Mouse (Mus musculus) liver, embryonic 16.5 days (tissue): Measurements from ENCODE around the gene Pptc7. TPM values are rescaled to one million over a fixed set of nuclear protein-coding genes. Genes with fewer than 3 reads are reported as not detected.

Source experiments
- ATAC-seq: fragments of 200-750 bp; cut with Nextera tagmentation; 2 replicates; pipeline ENCODE4 v1.8.0; 2017; ENCODE audit warnings: low read depth, mild to moderate bottlenecking, moderate number of reproducible peaks, moderate library complexity
- H3K27ac ChIP-seq: fragments of 300-500 bp; sonication (generic); 2 replicates; pipeline ENCODE4 v1.5.1; 2014; ENCODE audit warnings: mild to moderate bottlenecking, low read length
- H3K27me3 ChIP-seq: fragments of 300-500 bp; sonication (generic); 2 replicates; pipeline ENCODE4 v1.6.1; 2014; ENCODE audit warnings: low read depth, low read length, mixed read lengths; ENCODE audit not compliant: control insufficient read depth, insufficient read depth
- H3K36me3 ChIP-seq: fragments of 300-500 bp; sonication (generic); 2 replicates; pipeline ENCODE4 v1.6.1; 2014; ENCODE audit warnings: mild to moderate bottlenecking; ENCODE audit not compliant: control insufficient read depth, insufficient read depth
- H3K4me1 ChIP-seq: fragments of 300-500 bp; sonication (generic); 2 replicates; pipeline ENCODE4 v1.6.1; 2014; ENCODE audit warnings: low read depth, low read length, mixed read lengths; ENCODE audit not compliant: control insufficient read depth
- H3K4me2 ChIP-seq: fragments of 300-500 bp; sonication (generic); 2 replicates; pipeline ENCODE4 v1.6.1; 2014; ENCODE audit warnings: low read depth, low read length, mixed read lengths
- H3K4me3 ChIP-seq: fragments of 300-500 bp; sonication (generic); 2 replicates; pipeline ENCODE4 v1.5.1; 2014; ENCODE audit warnings: low read depth, mild to moderate bottlenecking, low read length
- H3K9ac ChIP-seq: fragments of 300-500 bp; sonication (generic); 2 replicates; pipeline ENCODE4 v1.6.1; 2014; ENCODE audit warnings: low read depth, low read length
- H3K9me3 ChIP-seq: fragments of 300-500 bp; sonication (generic); replicated peaks from 2 replicates; pipeline ENCODE4 v1.6.1; 2016; ENCODE audit warnings: low read length; ENCODE audit not compliant: control insufficient read depth
- WGBS: fragments of 180-500 bp; shearing (Covaris S2); extraction: QIAGEN DNeasy Blood & Tissue Kit; methylation state at CpG from one replicate; pipeline ENCODE4 v1.1.7; 2014; ENCODE audit not compliant: insufficient replicate concordance; 5-methylcytosine and 5-hydroxymethylcytosine counted together
- polyA plus RNA-seq: library from polyadenylated mRNA; unstranded; fragments of >200 nt; fragmentation: Nextera tagmentation; extraction: Ambion mirVana; gene quantifications from 2 replicates; pipeline ENCODE4 v1.2.1, GENCODE M21; 2015

Pptc7 gene
- polyA plus RNA-seq, 1 experiment from 2014 or later = 4.1 TPM

DNA sequence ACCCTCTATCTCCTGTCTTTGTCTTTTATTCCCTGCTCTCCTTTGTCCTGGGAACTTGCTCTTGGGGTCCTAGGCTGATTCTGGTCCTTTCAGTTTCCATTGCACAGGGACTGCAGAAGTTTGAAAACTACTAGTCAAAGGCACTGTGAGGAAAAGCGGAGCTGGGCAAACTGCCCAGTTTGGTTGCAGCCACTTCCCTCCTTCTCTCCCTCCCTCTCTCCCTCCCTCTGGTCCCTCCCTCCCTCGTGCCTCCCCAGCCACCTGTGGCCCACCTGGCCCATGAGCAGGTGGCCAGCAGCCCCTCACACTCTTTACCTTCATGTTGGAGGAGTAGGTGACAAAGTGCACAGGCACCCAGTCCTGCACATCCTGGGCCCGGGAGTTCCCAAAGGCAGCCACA lies 39.0 kb upstream of the Pptc7 start:
- Histone ChIP-seq H3K9me3 (no peaks in the 10 kb centered on the region), H3K4me2 (no peak overlapping the region), H3K4me3 (no peak overlapping the region), H3K9ac (no peak overlapping the region), H3K36me3 (no peaks in the 10 kb centered on the region), H3K27ac (no peak overlapping the region), H3K4me1 (no peaks in the 10 kb centered on the region), H3K27me3 (no peaks in the 10 kb centered on the region)
- WGBS = 55% methylated on average over 3 of the region's 3 CpGs
- ATAC-seq = no peak

DNA sequence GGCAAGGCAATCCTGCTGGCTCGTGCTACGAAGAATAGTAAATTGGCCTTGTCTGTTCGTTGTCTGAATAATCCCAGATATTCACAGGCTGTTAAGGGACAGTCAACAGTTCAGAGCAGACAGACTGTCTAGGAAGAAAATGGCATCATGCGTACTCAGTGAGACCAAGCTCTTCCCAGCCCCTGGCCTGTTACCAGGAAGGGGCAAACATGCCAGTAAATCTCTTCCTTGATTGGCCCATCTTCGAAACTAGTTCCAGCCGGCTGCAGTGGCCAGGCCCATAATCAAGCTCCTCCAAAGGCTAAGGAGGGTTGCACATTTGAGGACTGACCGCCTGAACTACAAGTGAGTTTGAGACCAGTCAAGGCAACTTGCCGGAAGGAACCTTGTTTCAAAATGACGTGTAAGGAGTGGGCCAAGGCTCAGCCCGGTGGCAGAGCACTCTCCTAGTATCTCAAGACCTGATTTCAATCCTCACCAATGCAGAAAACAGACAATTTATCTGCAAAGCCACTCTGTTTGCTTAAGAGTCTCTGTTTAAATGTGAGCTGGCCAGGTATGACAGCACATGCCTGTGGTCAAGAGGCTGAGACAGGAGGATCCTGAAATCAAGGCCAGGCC lies 37.5 kb upstream of the Pptc7 start:
- H3K27me3 ChIP-seq = no peaks in the 10 kb centered on the region
- WGBS = 69% methylated on average over 10 of the region's 10 CpGs
- no peak overlapping the region for H3K4me3 ChIP-seq
- H3K9me3 ChIP-seq = no peaks in the 10 kb centered on the region
- ATAC-seq = no peak
- no peaks in the 10 kb centered on the region for H3K36me3 ChIP-seq
- no peak overlapping the region for H3K9ac ChIP-seq
- H3K4me1 ChIP-seq = no peaks in the 10 kb centered on the region
- no peak overlapping the region for H3K4me2 ChIP-seq
- no peak overlapping the region for H3K27ac ChIP-seq

- no peaks in the 10 kb centered on the region for H3K36me3 ChIP-seq
- H3K9me3 ChIP-seq = no peaks in the 10 kb centered on the region
- H3K27ac ChIP-seq = no peak overlapping the region
- no peaks in the 10 kb centered on the region for H3K27me3 ChIP-seq
- ATAC-seq = no peak
- H3K4me3 ChIP-seq = no peak overlapping the region
- H3K4me1 ChIP-seq = no peaks in the 10 kb centered on the region
- H3K4me2 ChIP-seq = no peak overlapping the region
- WGBS = 80% methylated on average over 11 of the region's 11 CpGs
- no peak overlapping the region for H3K9ac ChIP-seq
These were observed 36.6 kb upstream of the Pptc7 start for GRCm38 (mm10) chr5:122247529-122247928.

DNA sequence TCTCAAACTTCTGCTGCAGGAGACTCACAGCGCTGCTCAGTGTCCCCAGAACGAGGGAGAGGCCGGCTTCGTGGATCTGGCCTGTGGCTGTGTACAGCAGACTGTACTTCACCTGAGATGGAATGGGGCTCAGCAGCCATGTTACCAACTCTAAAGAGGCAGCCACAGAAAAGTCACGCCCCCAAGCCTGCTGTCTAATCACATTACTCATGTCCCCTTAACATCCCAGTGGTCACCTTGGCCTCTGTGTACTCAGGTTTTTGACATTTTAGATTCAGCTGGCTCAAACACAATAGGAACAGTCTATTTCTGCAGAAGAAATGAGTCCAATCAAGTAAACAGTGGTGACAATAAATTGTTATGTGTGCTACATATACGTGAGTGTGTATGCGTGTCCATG lies 36.2 kb upstream of the Pptc7 start:
- no peak for ATAC-seq
- H3K4me1 ChIP-seq = no peaks in the 10 kb centered on the region
- H3K4me3 ChIP-seq = no peak overlapping the region
- no peak overlapping the region for H3K9ac ChIP-seq
- WGBS = 81% methylated on average over 7 of the region's 7 CpGs
- no peak overlapping the region for H3K4me2 ChIP-seq
- no peaks in the 10 kb centered on the region for H3K9me3 ChIP-seq
- no peak overlapping the region for H3K27ac ChIP-seq
- H3K36me3 ChIP-seq = no peaks in the 10 kb centered on the region
- H3K27me3 ChIP-seq = no peaks in the 10 kb centered on the region

DNA sequence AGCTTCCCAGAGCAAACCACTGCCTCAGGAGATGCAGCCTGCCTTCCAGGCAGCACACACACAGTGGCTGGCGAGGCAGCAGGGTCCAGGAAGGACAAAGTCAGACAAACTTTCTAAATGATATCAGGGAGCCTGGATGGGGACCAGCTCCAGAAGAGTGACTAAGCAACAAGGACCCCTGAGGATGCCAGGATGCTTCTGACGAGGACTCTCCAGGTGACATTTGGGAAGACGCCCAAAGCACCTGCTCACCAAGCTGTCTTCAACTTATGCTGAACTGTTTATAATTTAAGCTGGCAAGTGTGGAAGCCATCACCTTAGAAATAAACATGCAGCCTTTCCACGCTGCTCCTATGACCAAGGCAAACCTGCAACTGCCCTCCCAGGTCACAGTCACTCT lies 34.9 kb upstream of the Pptc7 start:
- Histone ChIP-seq H3K9me3 (no peaks in the 10 kb centered on the region), H3K4me1 (no peaks in the 10 kb centered on the region), H3K9ac (no peak overlapping the region), H3K27me3 (no peaks in the 10 kb centered on the region), H3K4me2 (no peak overlapping the region), H3K27ac (no peak overlapping the region), H3K4me3 (no peak overlapping the region), H3K36me3 (no peaks in the 10 kb centered on the region)
- 60% methylated on average over 4 of the region's 4 CpGs for WGBS
- no peak for ATAC-seq

DNA sequence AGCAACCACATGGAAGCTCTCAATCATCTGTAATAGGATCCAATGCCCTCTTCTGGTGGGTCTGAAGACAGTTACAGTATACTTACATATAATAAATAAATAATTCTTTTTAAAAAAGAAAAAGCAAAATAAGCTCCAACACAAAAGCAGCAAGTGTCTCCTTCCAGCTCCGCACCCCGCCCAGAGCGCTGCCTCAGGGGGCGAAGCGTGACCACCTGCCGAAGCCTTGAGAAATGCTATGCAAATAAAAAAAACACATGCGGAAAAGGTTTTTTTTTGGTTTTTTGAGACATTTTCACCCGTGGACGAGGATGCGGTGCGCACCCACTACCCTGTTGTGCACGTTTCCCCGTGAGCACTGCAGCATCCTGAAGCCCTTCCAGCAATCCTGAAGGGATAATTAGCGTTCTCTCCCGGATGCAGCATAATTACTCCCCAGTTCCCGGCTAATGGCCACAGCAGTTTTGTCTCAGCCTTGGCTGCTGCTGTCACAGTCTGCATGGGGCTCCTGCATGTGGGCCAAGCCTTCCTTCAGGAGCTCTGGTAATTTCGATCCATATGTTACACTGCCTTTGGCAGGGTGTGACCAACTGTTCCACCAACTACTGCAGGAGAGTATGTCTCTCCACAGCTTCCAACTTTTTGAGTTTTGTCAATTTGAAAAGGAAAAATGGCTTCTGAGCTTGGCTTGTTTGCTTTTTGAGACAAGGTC lies 32.1 kb upstream of the Pptc7 start:
- no peak overlapping the region for H3K9ac ChIP-seq
- 81% methylated on average over 17 of the region's 17 CpGs for WGBS
- ATAC-seq = no peak

DNA sequence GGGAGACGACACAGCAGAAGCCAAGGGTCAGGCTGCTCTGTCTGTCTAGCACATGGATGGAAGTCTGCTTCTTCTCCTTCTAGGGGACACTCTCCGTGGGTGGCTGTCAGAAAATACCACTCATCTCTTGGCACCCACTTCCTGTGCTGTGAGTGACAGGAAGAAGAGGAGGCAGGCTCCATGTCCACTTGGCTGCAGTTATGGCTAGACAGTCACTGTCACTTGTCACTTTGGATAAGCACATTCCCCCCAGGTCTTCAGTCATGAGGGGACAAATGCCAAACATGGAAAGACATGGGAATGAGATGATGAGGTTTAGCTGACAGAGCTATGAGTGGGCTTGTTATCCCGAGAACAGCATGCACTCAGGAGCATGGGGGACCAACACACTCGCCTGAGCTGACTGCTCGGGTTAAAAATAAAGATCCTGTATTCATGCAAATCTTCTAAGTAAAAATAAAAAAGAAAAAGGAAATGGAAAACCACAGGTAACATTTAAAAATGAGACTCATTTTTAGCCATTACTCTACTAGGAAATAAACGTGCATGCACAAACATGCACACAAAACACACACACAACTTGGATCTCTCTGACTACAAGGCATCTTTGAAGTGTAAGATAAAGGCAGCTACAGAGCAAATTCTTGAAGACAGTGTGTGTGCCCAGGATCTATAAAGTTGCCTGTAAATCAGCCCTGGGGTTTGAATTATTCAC lies 26.0 kb upstream of the Pptc7 start:
- WGBS = 43% methylated on average over 6 of the region's 6 CpGs

More for the DNA sequence above, 32.1 kb upstream of the Pptc7 start:
- Histone ChIP-seq H3K27me3 (no peaks in the 10 kb centered on the region), H3K4me2 (no peak overlapping the region), H3K27ac (no peak overlapping the region), H3K9me3 (no peaks in the 10 kb centered on the region), H3K4me3 (no peak overlapping the region), H3K4me1 (no peaks in the 10 kb centered on the region), H3K36me3 (no peaks in the 10 kb centered on the region)

DNA sequence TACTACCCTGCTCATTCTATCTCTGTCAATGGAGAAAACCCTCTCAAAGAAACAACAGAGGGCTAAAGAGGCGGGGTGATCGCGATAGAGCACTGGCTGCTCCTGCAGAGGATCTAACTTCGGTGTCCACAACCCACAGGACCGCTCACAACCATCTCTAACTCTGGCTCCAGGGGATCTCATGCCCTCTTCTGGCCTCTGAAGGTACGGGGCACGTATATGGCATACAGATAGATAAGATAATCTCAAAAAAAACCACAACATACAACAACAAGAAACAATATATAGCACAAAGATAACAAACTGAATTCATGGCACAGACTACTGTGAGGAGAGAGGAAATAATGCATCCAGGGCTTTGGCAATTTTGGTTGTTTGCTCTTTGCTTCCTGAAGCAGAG lies 22.1 kb upstream of the Pptc7 start:
- 21% methylated on average over 7 of the region's 7 CpGs for WGBS
- H3K9me3 ChIP-seq = no peaks in the 10 kb centered on the region
- no peak overlapping the region for H3K9ac ChIP-seq
- no peak for ATAC-seq
- H3K4me1 ChIP-seq = peaks cover 21% of the 10 kb centered on the region
- H3K4me2 ChIP-seq = no peak overlapping the region
- no peaks in the 10 kb centered on the region for H3K36me3 ChIP-seq
- H3K27ac ChIP-seq = no peak overlapping the region
- no peak overlapping the region for H3K4me3 ChIP-seq
- H3K27me3 ChIP-seq = no peaks in the 10 kb centered on the region

More for the DNA sequence above, 26.0 kb upstream of the Pptc7 start:
- Histone ChIP-seq H3K9ac (no peak overlapping the region), H3K36me3 (no peaks in the 10 kb centered on the region), H3K9me3 (no peaks in the 10 kb centered on the region), H3K4me2 (no peak overlapping the region), H3K27me3 (no peaks in the 10 kb centered on the region), H3K4me3 (no peak overlapping the region), H3K27ac (no peak overlapping the region), H3K4me1 (peaks cover 6% of the 10 kb centered on the region; the same call in 1 of the 2 replicates)
- ATAC-seq = no peak
